Mouse (Mus musculus) neutrophil, adult 59 days (primary cell): ENCODE data around the gene Allc. TPM values are rescaled to one million over a fixed set of nuclear protein-coding genes. Genes with fewer than 3 reads are reported as not detected.

ENCODE experiments used
- total RNA-seq, 2 experiments: library from RNA; stranded (reverse); gene quantifications; 1 replicate in 1 of 2; 2 replicates in 1 of 2; pipeline ENCODE4 v1.2.4; 2023

Allc gene
- not detected for total RNA-seq

GRCm38 (mm10) chr12:28582423-28582822 is at the start of gene Allc:
Gene Allc (minus strand): TSS chr12:28582523.

GRCm38 (mm10) chr12:28623195-28623594 is 40.9 kb upstream of the Allc start, which contains the start of gene Colec11:
Gene Colec11 (minus strand): TSS chr12:28623377.

DNA sequence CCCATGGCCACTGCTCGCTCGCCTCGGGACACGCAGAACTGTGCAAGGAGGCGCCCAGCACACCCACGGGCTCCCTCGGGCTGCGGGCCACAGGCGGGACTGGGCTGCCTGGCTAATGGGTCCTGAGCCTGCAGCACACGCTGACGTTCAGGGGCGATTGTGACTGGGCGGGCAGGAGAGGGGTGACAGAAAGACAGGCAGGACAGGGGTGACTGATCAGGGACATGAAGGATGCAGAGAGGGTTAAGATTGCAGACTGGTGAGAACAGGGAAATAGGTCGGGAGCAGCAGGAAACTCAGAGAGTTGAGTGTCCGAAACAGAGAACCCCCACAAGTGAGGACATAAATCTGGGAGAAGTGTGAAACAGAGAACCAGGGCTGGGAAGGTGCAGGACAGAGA is 30.0 kb downstream of the Allc start, which contains the start of gene Dcdc2c:
Dcdc2c (minus strand) TSS at position 101 of the 400 bp plus-strand sequence.

Other genes starting within 250 kb of the Allc start
- under 1 TPM; 0.53 to 0.82 TPM for gene Dcdc2c, start 30.1 kb downstream of the Allc start, total RNA-seq
- gene Colec11, start 40.9 kb upstream of the Allc start, total RNA-seq = not detected
- 100 to 1,000 TPM; 286 to 303 TPM for gene Rps7, start 53.4 kb upstream of the Allc start, total RNA-seq
- 10 to 100 TPM; 10.5 to 11.0 TPM for gene Rnaseh1, start 67.1 kb upstream of the Allc start, total RNA-seq
- 10 to 100 TPM in 1 of 2 experiments, 1 to 10 TPM in 1; 9.3 to 11.4 TPM for gene Adi1, start 92.7 kb upstream of the Allc start, total RNA-seq
- gene Trappc12, start 167.9 kb upstream of the Allc start, total RNA-seq = 10 to 100 TPM; 22.7 to 24.1 TPM
- 10 to 100 TPM; 17.3 to 18.9 TPM for gene Eipr1, start 169.3 kb upstream of the Allc start, total RNA-seq